Mouse (Mus musculus) B cell, adult 2 months (primary cell): ENCODE results near the gene Coro2a.
A peak's percentile ranks its signal among the peaks of the same experiment; 100 is the strongest.

Experiments used
- DNase-seq, 2 experiments: peaks; one replicate each; pipeline ENCODE4 v3.0.0; 2022

Coro2a gene

GRCm38 (mm10) chr4:46521457-46521856 is 80.5 kb downstream of the Coro2a start:
- no peak for DNase-seq

GRCm38 (mm10) chr4:46520491-46520890 is 81.5 kb downstream of the Coro2a start:
- DNase-seq, result no peak

- DNase-seq, result peak; percentile 85 to 89
Measured at GRCm38 (mm10) chr4:46507736-46508460, 94.1 kb downstream of the Coro2a start.

- DNase-seq, result peak; percentile 94 to 95
Measured at GRCm38 (mm10) chr4:46506801-46507610, 95.0 kb downstream of the Coro2a start.

- DNase-seq, result no peak
Measured at GRCm38 (mm10) chr4:46505361-46506057, 96.5 kb downstream of the Coro2a start.

GRCm38 (mm10) chr4:46503881-46504280 is 98.1 kb downstream of the Coro2a start:
- DNase-seq, result no peak

- DNase-seq, result no peak
Measured at GRCm38 (mm10) chr4:46502606-46503502, 99.1 kb downstream of the Coro2a start.

- peak; percentile 71 for DNase-seq
Measured at GRCm38 (mm10) chr4:46498976-46499375, 103.0 kb downstream of the Coro2a start.

GRCm38 (mm10) chr4:46498511-46498910 is 103.5 kb downstream of the Coro2a start:
- DNase-seq, result no peak

- DNase-seq, result peak; percentile 91 to 93
Measured at GRCm38 (mm10) chr4:46497286-46497892, 104.6 kb downstream of the Coro2a start.

GRCm38 (mm10) chr4:46495543-46495942 is 106.5 kb downstream of the Coro2a start:
- DNase-seq, result no peak

GRCm38 (mm10) chr4:46493071-46493470 is 108.9 kb downstream of the Coro2a start:
- no peak for DNase-seq

- DNase-seq, result peak; percentile 94
Measured at GRCm38 (mm10) chr4:46489028-46489925, 112.7 kb downstream of the Coro2a start, which contains the start of gene Nans. TSS of gene Nans (plus strand) at chr4:46489248.

- no peak for DNase-seq
Measured at GRCm38 (mm10) chr4:46487348-46487747, 114.7 kb downstream of the Coro2a start.
